Mouse (Mus musculus) neural tube, embryonic 11.5 days (tissue): ENCODE data around the gene Rprml. TPM values are rescaled to one million over a fixed set of nuclear protein-coding genes. Genes with fewer than 3 reads are reported as not detected.

Experiments used
- ATAC-seq: fragments of 200-750 bp; cut with Nextera tagmentation; 2 replicates; pipeline ENCODE4 v1.8.0; 2017; ENCODE audit warnings: moderate number of reproducible peaks, mild to moderate bottlenecking, moderate TSS enrichment, moderate library complexity; ENCODE audit not compliant: insufficient read depth, low FRiP score, low TSS enrichment
- DNase-seq: peaks from one replicate; pipeline ENCODE4 v3.0.0-alpha.2; 2015; ENCODE audit warnings: low spot score
- H3K27ac ChIP-seq: fragments of 300-500 bp; sonication (generic); 2 replicates; pipeline ENCODE4 v1.5.1; 2014; ENCODE audit warnings: low read depth, mild to moderate bottlenecking, low read length
- H3K27me3 ChIP-seq: fragments of 300-500 bp; sonication (generic); 2 replicates; pipeline ENCODE4 v1.6.1; 2014; ENCODE audit warnings: mild to moderate bottlenecking, low read length, mixed read lengths; ENCODE audit not compliant: control insufficient read depth, insufficient read depth
- H3K36me3 ChIP-seq: fragments of 300-500 bp; sonication (generic); 2 replicates; pipeline ENCODE4 v1.6.1; 2014; ENCODE audit warnings: mild to moderate bottlenecking, low read length, moderate library complexity, mixed read lengths; ENCODE audit not compliant: control insufficient read depth, insufficient read depth
- H3K4me1 ChIP-seq: fragments of 300-500 bp; sonication (generic); 2 replicates; pipeline ENCODE4 v1.6.1; 2014; ENCODE audit warnings: low read length, mixed read lengths; ENCODE audit not compliant: control insufficient read depth, insufficient read depth
- H3K4me2 ChIP-seq: fragments of 300-500 bp; sonication (generic); 2 replicates; pipeline ENCODE4 v1.6.1; 2014; ENCODE audit warnings: low read depth, mild to moderate bottlenecking, moderate library complexity
- H3K4me3 ChIP-seq: fragments of 300-500 bp; sonication (generic); 2 replicates; pipeline ENCODE4 v1.5.1; 2014; ENCODE audit warnings: low read depth, low read length
- H3K9ac ChIP-seq: fragments of 300-500 bp; sonication (generic); 2 replicates; pipeline ENCODE4 v1.6.1; 2014; ENCODE audit warnings: mild to moderate bottlenecking, low read length
- H3K9me3 ChIP-seq: fragments of 300-500 bp; sonication (generic); 2 replicates; pipeline ENCODE4 v1.6.1; 2016; ENCODE audit warnings: low read length; ENCODE audit not compliant: control insufficient read depth
- WGBS: fragments of 180-500 bp; shearing (Covaris S2); extraction: QIAGEN DNeasy Blood & Tissue Kit; methylation state at CpG from one replicate; pipeline ENCODE4 v1.1.7; 2014; 5-methylcytosine and 5-hydroxymethylcytosine counted together
- polyA plus RNA-seq: library from polyadenylated mRNA; unstranded; fragments of >200 nt; fragmentation: Nextera tagmentation; extraction: Ambion mirVana; gene quantifications from 2 replicates; pipeline ENCODE4 v1.2.1, GENCODE M21; 2014

Gene Rprml
- polyA plus RNA-seq, 1 experiment from 2014 or later: 0.31 TPM

DNA sequence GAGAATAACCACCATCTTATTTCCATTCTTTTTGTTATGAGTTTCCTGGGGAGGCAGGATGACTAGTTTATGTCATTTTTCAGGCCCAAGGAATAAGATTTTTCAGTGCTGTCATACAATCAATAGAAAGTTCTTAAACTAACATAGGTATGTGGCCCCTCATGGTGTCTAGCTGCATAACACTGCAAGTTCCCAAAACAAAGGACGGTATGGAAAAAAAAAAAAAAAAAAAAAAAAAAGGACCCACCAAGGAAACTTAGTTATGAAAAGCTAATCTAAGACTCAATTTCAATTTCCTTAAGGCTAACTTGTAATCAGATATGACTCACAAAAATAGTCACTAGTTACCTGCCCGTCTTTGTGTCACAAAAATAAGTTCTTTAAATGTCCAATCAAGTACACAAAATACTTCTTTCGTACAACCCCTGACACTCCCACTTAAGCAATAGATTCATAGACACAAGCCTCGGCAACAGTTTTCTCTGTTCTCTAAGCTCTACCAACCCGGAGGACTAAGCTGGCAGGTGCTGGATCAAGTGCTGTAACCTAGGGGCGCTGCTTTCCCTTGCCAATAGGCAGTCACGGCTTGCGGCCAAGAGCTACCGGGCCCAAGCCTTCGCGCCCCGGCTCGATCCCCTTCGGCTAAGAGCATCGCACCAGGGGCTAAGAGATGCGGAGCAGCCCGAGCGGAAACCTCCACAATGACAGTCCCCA, 47.6 kb downstream of the Rprml start:
- ATAC-seq: peak; percentile 68
- peak overlapping the region; percentile 67 for H3K4me3 ChIP-seq
- H3K27me3 ChIP-seq: no peaks in the 10 kb centered on the region
- H3K9me3 ChIP-seq: no peaks in the 10 kb centered on the region
- H3K27ac ChIP-seq: peak overlapping the region; percentile 90
- no peaks in the 10 kb centered on the region for H3K36me3 ChIP-seq
- H3K4me2 ChIP-seq: peak overlapping the region; percentile 52
- H3K9ac ChIP-seq: peak overlapping the region; percentile 84
- H3K4me1 ChIP-seq: peaks cover 3% of the 10 kb centered on the region; the same call in 1 of the 2 replicates
- no peak for DNase-seq
- 2% methylated on average over 18 of the region's 18 CpGs for WGBS

DNA sequence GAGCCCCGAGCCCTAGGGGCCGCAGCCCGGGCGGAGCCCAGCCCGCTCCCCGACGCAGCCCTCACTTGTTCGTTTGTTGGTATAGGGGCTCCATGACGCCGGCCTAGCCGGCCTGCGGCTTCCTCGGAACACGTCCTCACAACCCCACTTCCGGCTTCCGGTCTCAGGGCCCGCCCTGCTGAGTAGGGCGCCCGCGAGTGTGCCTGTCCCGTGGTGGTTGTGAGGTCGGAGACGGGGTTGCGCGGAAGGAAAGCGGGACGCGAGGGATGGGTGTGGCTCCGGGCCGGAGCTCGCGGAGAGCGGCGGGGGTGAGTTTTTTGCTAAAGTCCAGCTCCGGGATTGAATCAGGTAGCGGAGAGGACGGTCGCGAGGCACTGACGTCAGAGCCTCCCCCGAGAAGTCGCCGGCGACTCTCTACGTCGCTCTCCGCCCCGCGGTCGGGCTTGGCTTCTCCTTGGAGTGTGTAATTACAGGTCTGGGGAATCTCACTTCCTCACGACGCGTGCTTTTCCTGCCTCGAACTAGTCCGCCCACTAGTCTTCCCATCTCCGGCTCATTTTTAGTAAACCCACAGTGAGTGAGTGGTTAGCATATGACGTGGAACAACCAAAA, 48.3 kb downstream of the Rprml start, which contains the start of gene Gosr2:
Gosr2 (minus strand) TSS at position 334 of the 612 bp plus-strand sequence.
- Histone ChIP-seq H3K27me3 (no peaks in the 10 kb centered on the region), H3K9me3 (no peaks in the 10 kb centered on the region), H3K4me1 (peaks cover 3% of the 10 kb centered on the region; the same call in 1 of the 2 replicates), H3K27ac (peak within 1 kb of the TSS; percentile 90), H3K4me2 (peak within 1 kb of the TSS; percentile 52), H3K4me3 (peak within 1 kb of the TSS; percentile 67), H3K36me3 (no peaks in the 10 kb centered on the region), H3K9ac (peak within 1 kb of the TSS; percentile 84)
- WGBS: under 1% methylated on average over 56 of the region's 57 CpGs
- peak; percentile 93 for DNase-seq
- ATAC-seq: peak; percentile 96

DNA sequence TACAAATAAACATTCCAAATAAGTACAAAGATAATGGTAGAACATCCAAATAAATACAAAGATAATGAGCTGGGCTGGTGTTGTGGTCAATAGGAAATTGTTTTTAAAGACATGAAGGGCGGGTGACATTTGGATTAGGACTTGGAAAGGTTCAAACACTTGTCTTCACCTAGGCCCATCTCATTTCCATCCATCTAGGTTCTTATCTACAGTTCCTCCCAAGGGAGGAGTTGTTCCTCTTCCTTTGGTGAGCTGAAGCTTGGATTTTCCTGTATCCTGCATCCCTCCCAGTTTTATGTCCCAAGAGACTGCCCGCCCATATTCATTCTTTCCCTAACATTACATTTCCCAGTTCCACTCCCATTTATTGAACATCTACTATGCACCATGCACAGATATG, 48.9 kb downstream of the Rprml start:
- Histone ChIP-seq H3K9me3 (no peaks in the 10 kb centered on the region), H3K4me1 (peaks cover 3% of the 10 kb centered on the region; the same call in 1 of the 2 replicates), H3K4me2 (peak overlapping the region; percentile 52), H3K4me3 (peak overlapping the region; percentile 67), H3K9ac (peak overlapping the region; percentile 84), H3K27ac (no peak overlapping the region), H3K36me3 (no peaks in the 10 kb centered on the region), H3K27me3 (no peaks in the 10 kb centered on the region)
- WGBS: 86% methylated on average over 2 of the region's 2 CpGs
- no peak for DNase-seq
- 0 out of 2 replicates have a peak, but pooled peaks have one; percentile 5 for ATAC-seq

Other genes starting within 250 kb of the Rprml start
- 10.0 and 10.5 TPM in 2 replicates for gene Plekhm1, start 236.9 kb upstream of the Rprml start, polyA plus RNA-seq
- gene Lrrc37a, start 145.0 kb upstream of the Rprml start, polyA plus RNA-seq: not detected in 2 replicates
- gene Gm884, start 28.4 kb upstream of the Rprml start, polyA plus RNA-seq: not detected in 2 replicates
- gene Lyzl6, start 10.7 kb upstream of the Rprml start, polyA plus RNA-seq: not detected in 2 replicates
- 90.3 and 93.2 TPM in 2 replicates for gene Gosr2, start 48.3 kb downstream of the Rprml start, polyA plus RNA-seq
- gene Wnt9b, start 100.3 kb downstream of the Rprml start, polyA plus RNA-seq: 0.82 and 0.95 TPM in 2 replicates
- 8.0 TPM in 2 replicates for gene Wnt3, start 124.6 kb downstream of the Rprml start, polyA plus RNA-seq